Mouse (Mus musculus) stomach, embryonic 15.5 days (tissue): ENCODE data around the gene Itgad. TPM values are rescaled to one million over a fixed set of nuclear protein-coding genes. Genes with fewer than 3 reads are reported as not detected.

Experiments
- ATAC-seq: fragments of 200-750 bp; cut with Nextera tagmentation; 2 replicates; pipeline ENCODE4 v1.8.0; 2017; ENCODE audit warnings: low read depth, moderate number of reproducible peaks, moderate TSS enrichment; ENCODE audit not compliant: insufficient read depth, low FRiP score
- H3K27ac ChIP-seq: fragments of 300-500 bp; sonication (generic); 2 replicates; pipeline ENCODE4 v1.5.1; 2015; ENCODE audit warnings: mild to moderate bottlenecking, inconsistent platforms
- H3K27me3 ChIP-seq: fragments of 300-500 bp; sonication (generic); replicated peaks from 2 replicates; pipeline ENCODE4 v1.6.1; 2015; ENCODE audit warnings: inconsistent platforms
- H3K36me3 ChIP-seq: fragments of 300-500 bp; sonication (generic); 2 replicates; pipeline ENCODE4 v1.6.1; 2015; ENCODE audit warnings: inconsistent platforms
- H3K4me1 ChIP-seq: fragments of 300-500 bp; sonication (generic); 2 replicates; pipeline ENCODE4 v1.6.1; 2015; ENCODE audit warnings: inconsistent platforms
- H3K4me2 ChIP-seq: fragments of 300-500 bp; sonication (generic); 2 replicates; pipeline ENCODE4 v1.6.1; 2015; ENCODE audit warnings: mild to moderate bottlenecking, inconsistent platforms
- H3K4me3 ChIP-seq: fragments of 300-500 bp; sonication (generic); replicated peaks from 2 replicates; pipeline ENCODE4 v1.5.1; 2015; ENCODE audit warnings: inconsistent platforms
- H3K9ac ChIP-seq: fragments of 300-500 bp; sonication (generic); 2 replicates; pipeline ENCODE4 v1.6.1; 2015; ENCODE audit warnings: inconsistent platforms
- H3K9me3 ChIP-seq: fragments of 300-500 bp; sonication (generic); 2 replicates; pipeline ENCODE4 v1.6.1; 2016; ENCODE audit warnings: inconsistent platforms
- WGBS: fragments of 180-500 bp; shearing (Covaris S2); methylation state at CpG from one replicate; pipeline ENCODE4 v1.1.7; 2015; 5-methylcytosine and 5-hydroxymethylcytosine counted together
- polyA plus RNA-seq: library from polyadenylated mRNA; unstranded; fragments of >200 nt; fragmentation: Nextera tagmentation; extraction: Ambion mirVana; gene quantifications from 2 replicates; pipeline ENCODE4 v1.2.1, GENCODE M21; 2015

Gene Itgad
- polyA plus RNA-seq, 1 experiment from 2014 or later = not detected

GRCm38 (mm10) chr7:128201607-128202006, 47.4 kb downstream of the Itgad start:
- H3K36me3 ChIP-seq = no peaks in the 10 kb centered on the region
- no peaks in the 10 kb centered on the region for H3K4me1 ChIP-seq
- no peak overlapping the region for H3K27ac ChIP-seq
- no peak for ATAC-seq
- no peaks in the 10 kb centered on the region for H3K9me3 ChIP-seq
- no peak overlapping the region for H3K4me2 ChIP-seq
- no peak overlapping the region for H3K9ac ChIP-seq
- no peaks in the 10 kb centered on the region for H3K27me3 ChIP-seq
- H3K4me3 ChIP-seq = no peak overlapping the region
- WGBS = 86% methylated on average over 9 of the region's 9 CpGs

GRCm38 (mm10) chr7:128203071-128203470, 48.9 kb downstream of the Itgad start:
- no peaks in the 10 kb centered on the region for H3K27me3 ChIP-seq
- H3K36me3 ChIP-seq = no peaks in the 10 kb centered on the region
- no peak overlapping the region for H3K4me3 ChIP-seq
- no peak overlapping the region for H3K4me2 ChIP-seq
- H3K9ac ChIP-seq = no peak overlapping the region
- H3K9me3 ChIP-seq = no peaks in the 10 kb centered on the region
- no peak for ATAC-seq
- WGBS = 69% methylated on average over 9 of the region's 9 CpGs
- H3K27ac ChIP-seq = no peak overlapping the region
- no peaks in the 10 kb centered on the region for H3K4me1 ChIP-seq

GRCm38 (mm10) chr7:128204179-128204578, 50.0 kb downstream of the Itgad start:
- 90% methylated on average over 8 of the region's 8 CpGs for WGBS

GRCm38 (mm10) chr7:128205695-128206094, 51.5 kb downstream of the Itgad start:
- Histone ChIP-seq H3K4me2 (no peak overlapping the region), H3K36me3 (no peaks in the 10 kb centered on the region), H3K9me3 (no peaks in the 10 kb centered on the region), H3K4me3 (no peak overlapping the region), H3K27me3 (no peaks in the 10 kb centered on the region), H3K27ac (no peak overlapping the region), H3K9ac (no peak overlapping the region), H3K4me1 (no peaks in the 10 kb centered on the region)
- 84% methylated on average over 18 of the region's 18 CpGs for WGBS
- ATAC-seq = no peak

More at GRCm38 (mm10) chr7:128204179-128204578, 50.0 kb downstream of the Itgad start:
- Histone ChIP-seq H3K27ac (no peak overlapping the region), H3K36me3 (no peaks in the 10 kb centered on the region), H3K27me3 (no peaks in the 10 kb centered on the region), H3K9ac (no peak overlapping the region), H3K4me2 (no peak overlapping the region), H3K4me3 (no peak overlapping the region), H3K9me3 (no peaks in the 10 kb centered on the region), H3K4me1 (no peaks in the 10 kb centered on the region)
- ATAC-seq = no peak

GRCm38 (mm10) chr7:128206152-128206551, 52.0 kb downstream of the Itgad start, which contains the start of gene Cox6a2:
Gene Cox6a2, minus strand, starts transcription at chr7:128206387.
- H3K4me2 ChIP-seq = no peak within 1 kb of the TSS
- ATAC-seq = no peak
- WGBS = 75% methylated on average over 6 of the region's 6 CpGs
- no peaks in the 10 kb centered on the region for H3K4me1 ChIP-seq
- no peaks in the 10 kb centered on the region for H3K36me3 ChIP-seq
- no peak within 1 kb of the TSS for H3K9ac ChIP-seq
- H3K4me3 ChIP-seq = no peak within 1 kb of the TSS
- H3K27ac ChIP-seq = no peak within 1 kb of the TSS
- H3K9me3 ChIP-seq = no peaks in the 10 kb centered on the region
- no peaks in the 10 kb centered on the region for H3K27me3 ChIP-seq

- Histone ChIP-seq H3K27ac (no peak overlapping the region), H3K4me3 (no peak overlapping the region), H3K36me3 (no peaks in the 10 kb centered on the region), H3K4me1 (no peaks in the 10 kb centered on the region), H3K9ac (no peak overlapping the region), H3K4me2 (no peak overlapping the region), H3K27me3 (no peaks in the 10 kb centered on the region), H3K9me3 (no peaks in the 10 kb centered on the region)
- ATAC-seq = no peak
- 7% methylated on average over 4 of the region's 4 CpGs for WGBS
Observed at GRCm38 (mm10) chr7:128208187-128208586, 54.0 kb downstream of the Itgad start.

GRCm38 (mm10) chr7:128209826-128210225, 55.6 kb downstream of the Itgad start:
- Histone ChIP-seq H3K9ac (no peak overlapping the region), H3K4me3 (no peak overlapping the region)
- 32% methylated on average over 3 of the region's 3 CpGs for WGBS

GRCm38 (mm10) chr7:128219952-128220351, 65.8 kb downstream of the Itgad start:
- H3K9me3 ChIP-seq = no peaks in the 10 kb centered on the region
- H3K4me3 ChIP-seq = no peak overlapping the region
- no peak overlapping the region for H3K27ac ChIP-seq
- H3K4me2 ChIP-seq = no peak overlapping the region
- no peak overlapping the region for H3K9ac ChIP-seq
- 77% methylated on average over 4 of the region's 4 CpGs for WGBS
- no peaks in the 10 kb centered on the region for H3K36me3 ChIP-seq
- H3K27me3 ChIP-seq = no peaks in the 10 kb centered on the region
- no peak for ATAC-seq
- H3K4me1 ChIP-seq = no peaks in the 10 kb centered on the region

More at GRCm38 (mm10) chr7:128209826-128210225, 55.6 kb downstream of the Itgad start:
- Histone ChIP-seq H3K4me1 (no peaks in the 10 kb centered on the region), H3K4me2 (no peak overlapping the region), H3K9me3 (no peaks in the 10 kb centered on the region), H3K27me3 (no peaks in the 10 kb centered on the region), H3K27ac (no peak overlapping the region), H3K36me3 (no peaks in the 10 kb centered on the region)
- ATAC-seq = no peak

- Histone ChIP-seq H3K9me3 (no peaks in the 10 kb centered on the region), H3K4me2 (no peak overlapping the region), H3K36me3 (no peaks in the 10 kb centered on the region), H3K27ac (no peak overlapping the region), H3K9ac (no peak overlapping the region), H3K4me3 (no peak overlapping the region), H3K4me1 (no peaks in the 10 kb centered on the region), H3K27me3 (no peaks in the 10 kb centered on the region)
- WGBS = 89% methylated on average over 3 of the region's 3 CpGs
- ATAC-seq = no peak
Observed at GRCm38 (mm10) chr7:128220936-128221335, 66.8 kb downstream of the Itgad start.

- no peak overlapping the region for H3K4me3 ChIP-seq
- no peak for ATAC-seq
- WGBS = 42% methylated on average over 8 of the region's 8 CpGs
Observed at GRCm38 (mm10) chr7:128231741-128232140, 77.6 kb downstream of the Itgad start.

GRCm38 (mm10) chr7:128234796-128235195, 80.6 kb downstream of the Itgad start:
- Histone ChIP-seq H3K36me3 (no peaks in the 10 kb centered on the region; the same call in 1 of the 2 replicates), H3K27ac (no peak overlapping the region), H3K27me3 (no peaks in the 10 kb centered on the region), H3K9ac (no peak overlapping the region), H3K4me1 (peaks cover 17% of the 10 kb centered on the region), H3K4me3 (no peak overlapping the region), H3K9me3 (no peaks in the 10 kb centered on the region), H3K4me2 (no peak overlapping the region)
- WGBS = 72% methylated on average over 2 of the region's 2 CpGs
- no peak for ATAC-seq

More at GRCm38 (mm10) chr7:128231741-128232140, 77.6 kb downstream of the Itgad start:
- no peaks in the 10 kb centered on the region for H3K36me3 ChIP-seq
- no peaks in the 10 kb centered on the region for H3K27me3 ChIP-seq
- H3K9ac ChIP-seq = no peak overlapping the region
- H3K4me2 ChIP-seq = no peak overlapping the region
- peaks cover 5% of the 10 kb centered on the region for H3K4me1 ChIP-seq
- no peak overlapping the region for H3K27ac ChIP-seq
- H3K9me3 ChIP-seq = no peaks in the 10 kb centered on the region

GRCm38 (mm10) chr7:128235481-128235880, 81.3 kb downstream of the Itgad start:
- WGBS = 79% methylated on average over 1 of the region's 1 CpGs
- Histone ChIP-seq H3K27ac (no peak overlapping the region), H3K36me3 (peaks cover 7% of the 10 kb centered on the region), H3K4me1 (peaks cover 23% of the 10 kb centered on the region), H3K27me3 (no peaks in the 10 kb centered on the region), H3K4me2 (no peak overlapping the region), H3K9ac (no peak overlapping the region), H3K4me3 (no peak overlapping the region), H3K9me3 (no peaks in the 10 kb centered on the region)
- no peak for ATAC-seq

- Histone ChIP-seq H3K9me3 (no peaks in the 10 kb centered on the region), H3K9ac (no peak overlapping the region), H3K27me3 (no peaks in the 10 kb centered on the region), H3K36me3 (peaks cover 13% of the 10 kb centered on the region), H3K27ac (no peak overlapping the region; the same call in 1 of the 2 replicates), H3K4me1 (peaks cover 25% of the 10 kb centered on the region), H3K4me2 (peak overlapping the region; percentile 62; the same call in 1 of the 2 replicates), H3K4me3 (peak overlapping the region; percentile 68; the same call in 1 of the 2 replicates)
- ATAC-seq = no peak
- 92% methylated on average over 13 of the region's 13 CpGs for WGBS
Observed at GRCm38 (mm10) chr7:128236426-128236825, 82.2 kb downstream of the Itgad start.
